Mouse (Mus musculus): ENCODE measurements around the gene Pprc1.

Gene Pprc1

GRCm38 (mm10) chr19:46056947-46057607 is 12.4 kb downstream of the Pprc1 start:
- DNase-seq: peak; percentile 87

GRCm38 (mm10) chr19:46058466-46058865 is 13.8 kb downstream of the Pprc1 start:
- DNase-seq: no peak

DNA sequence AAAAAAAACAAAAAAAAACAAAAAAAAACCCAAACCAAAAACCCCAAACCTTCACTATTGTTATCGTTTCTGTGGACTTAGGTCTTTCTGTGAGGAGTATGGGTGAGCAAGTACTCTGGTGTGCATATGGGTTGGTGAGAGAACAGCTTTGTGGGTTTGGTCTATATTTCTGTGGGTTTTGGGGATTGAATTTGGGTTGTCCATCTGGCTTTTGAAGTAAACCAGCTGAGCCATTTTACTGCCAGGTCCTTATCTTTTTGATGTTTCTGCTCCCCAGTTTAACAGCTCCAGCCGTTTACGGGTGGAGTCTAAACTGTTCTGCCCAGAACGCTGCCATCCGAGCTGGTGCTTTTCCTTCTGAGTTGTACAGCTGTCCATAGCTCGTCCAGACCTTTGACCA is 16.2 kb downstream of the Pprc1 start:
- DNase-seq: no peak

DNA sequence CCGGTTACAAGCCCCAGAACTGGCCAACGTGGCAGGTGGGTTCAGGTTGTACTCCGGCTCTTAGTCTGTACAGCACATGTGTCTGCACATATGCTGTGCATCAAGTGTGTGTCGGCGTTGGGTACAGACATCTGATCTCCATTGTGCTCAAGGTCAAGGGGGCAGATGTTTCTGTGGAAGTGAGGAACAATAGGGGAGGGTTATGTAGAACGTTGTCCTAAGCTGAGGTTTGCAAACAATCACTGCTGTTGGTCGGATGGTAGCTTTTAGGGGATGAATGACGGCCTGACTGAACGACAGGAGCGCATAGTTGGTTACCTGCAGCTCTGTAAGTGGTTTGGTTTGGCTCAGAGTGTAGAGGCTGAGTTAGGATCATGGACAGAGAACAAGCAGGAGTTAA is 23.4 kb downstream of the Pprc1 start:
- DNase-seq: no peak

DNA sequence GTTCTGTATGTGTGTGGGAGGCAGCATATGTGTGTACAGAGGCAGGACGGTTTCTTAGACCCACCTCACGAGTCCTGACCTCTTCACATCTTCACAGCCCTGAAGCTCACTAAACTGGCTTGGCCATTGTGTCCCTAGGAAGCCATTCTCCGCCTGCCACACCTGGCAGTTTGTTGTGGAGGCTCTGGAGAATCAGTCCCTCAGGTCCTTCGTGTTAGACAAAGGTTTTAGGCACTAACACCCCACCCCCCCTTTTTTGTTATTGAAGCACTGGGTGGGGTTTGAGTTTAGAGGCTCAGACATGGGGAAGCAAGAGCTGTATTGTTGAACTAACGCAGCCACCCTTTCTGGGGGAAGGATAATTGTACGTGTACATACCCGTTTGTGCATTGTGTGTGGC is 28.6 kb downstream of the Pprc1 start:
- DNase-seq: no peak

GRCm38 (mm10) chr19:46074266-46074665 is 29.6 kb downstream of the Pprc1 start:
- DNase-seq: no peak

GRCm38 (mm10) chr19:46075616-46076607 is 31.2 kb downstream of the Pprc1 start, which contains the start of gene Nolc1:
TSS of gene Nolc1 (plus strand) at chr19:46075863.
- peak; percentile 99 for DNase-seq

DNA sequence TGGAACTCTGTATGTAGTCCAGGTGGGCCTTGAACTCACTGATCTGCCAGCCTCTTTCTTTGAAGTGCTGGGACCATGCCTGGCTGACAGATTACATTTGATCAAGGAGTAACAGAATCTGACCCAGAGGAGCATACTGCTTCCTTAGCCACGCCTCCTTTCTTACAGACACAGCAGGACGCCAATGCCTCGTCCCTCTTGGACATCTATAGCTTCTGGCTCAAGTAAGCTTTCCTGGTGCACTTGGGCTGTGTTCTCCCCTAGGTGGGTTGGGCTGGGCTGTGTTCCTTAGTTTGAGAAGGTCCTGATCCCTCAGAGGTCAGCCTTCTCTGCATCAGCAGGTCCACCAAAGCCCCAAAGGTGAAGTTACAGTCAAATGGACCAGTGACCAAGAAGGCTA is 33.8 kb downstream of the Pprc1 start:
- no peak for DNase-seq

DNA sequence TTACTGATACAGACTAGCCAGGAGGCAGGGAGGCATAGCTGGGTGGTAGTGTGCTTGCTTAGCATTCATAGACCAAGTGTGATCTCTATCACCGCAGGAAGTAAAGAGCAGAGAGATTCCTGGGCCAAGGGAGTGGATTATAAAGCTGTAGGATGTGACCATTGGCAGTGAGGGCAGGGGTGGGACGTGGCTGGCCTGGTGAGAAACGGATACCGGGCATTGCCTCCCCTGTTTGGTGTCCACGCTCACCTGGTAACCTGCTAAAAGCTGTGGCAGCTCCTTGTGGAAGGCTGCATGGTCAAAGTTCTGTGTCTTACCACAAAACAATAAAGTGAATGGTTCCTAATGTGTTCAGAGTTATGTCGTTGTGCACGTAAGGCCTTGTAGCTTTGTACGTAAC is 40.5 kb downstream of the Pprc1 start:
- DNase-seq: no peak

- peak; percentile 37 for DNase-seq
These were observed 41.7 kb downstream of the Pprc1 start for GRCm38 (mm10) chr19:46086337-46086736.

GRCm38 (mm10) chr19:46087871-46088270 is 43.2 kb downstream of the Pprc1 start:
- DNase-seq: no peak

- no peak for DNase-seq
These were observed 47.0 kb downstream of the Pprc1 start for GRCm38 (mm10) chr19:46091641-46092040.

DNA sequence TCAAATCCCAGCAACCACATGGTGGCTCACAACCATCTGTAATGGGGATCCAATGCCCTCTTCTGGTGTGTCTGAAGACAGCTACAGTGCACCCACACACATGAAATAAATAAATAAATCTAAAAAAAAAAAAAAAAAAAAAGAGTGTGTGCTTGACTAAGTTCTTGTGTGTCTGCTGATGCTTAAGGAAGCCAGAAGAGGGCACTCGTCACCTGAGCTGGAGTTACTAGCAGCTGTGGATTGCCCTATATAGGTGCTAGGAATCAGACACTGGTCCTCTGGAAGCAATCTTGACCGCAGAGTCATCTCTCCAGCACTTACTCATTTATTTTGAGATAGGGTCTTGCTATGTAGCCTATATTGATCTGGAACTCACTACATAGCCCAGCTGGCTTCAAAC is 49.5 kb downstream of the Pprc1 start:
- no peak for DNase-seq

GRCm38 (mm10) chr19:46095291-46095690 is 50.6 kb downstream of the Pprc1 start:
- peak; percentile 46 for DNase-seq

DNA sequence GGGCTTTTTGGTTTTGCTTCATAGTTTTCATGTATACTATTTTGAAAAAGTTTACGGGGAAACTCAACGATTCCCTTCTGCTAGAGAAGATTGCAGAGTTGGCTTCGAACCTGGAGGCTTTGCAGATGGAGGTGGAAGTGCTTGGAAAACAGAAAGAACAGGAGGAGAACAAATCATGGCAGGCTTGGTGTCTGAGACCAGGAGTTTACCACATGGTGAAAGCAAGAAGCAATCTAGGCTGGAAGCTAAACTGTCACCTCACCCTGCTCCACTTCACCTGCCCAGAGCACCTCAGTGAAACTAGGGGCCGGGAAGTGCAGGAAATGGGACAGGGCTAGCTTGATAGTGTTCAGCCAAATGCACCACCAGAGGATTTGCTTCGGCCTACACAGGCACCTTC is 51.7 kb downstream of the Pprc1 start:
- DNase-seq: no peak

GRCm38 (mm10) chr19:46099561-46099960 is 54.9 kb downstream of the Pprc1 start:
- no peak for DNase-seq

DNA sequence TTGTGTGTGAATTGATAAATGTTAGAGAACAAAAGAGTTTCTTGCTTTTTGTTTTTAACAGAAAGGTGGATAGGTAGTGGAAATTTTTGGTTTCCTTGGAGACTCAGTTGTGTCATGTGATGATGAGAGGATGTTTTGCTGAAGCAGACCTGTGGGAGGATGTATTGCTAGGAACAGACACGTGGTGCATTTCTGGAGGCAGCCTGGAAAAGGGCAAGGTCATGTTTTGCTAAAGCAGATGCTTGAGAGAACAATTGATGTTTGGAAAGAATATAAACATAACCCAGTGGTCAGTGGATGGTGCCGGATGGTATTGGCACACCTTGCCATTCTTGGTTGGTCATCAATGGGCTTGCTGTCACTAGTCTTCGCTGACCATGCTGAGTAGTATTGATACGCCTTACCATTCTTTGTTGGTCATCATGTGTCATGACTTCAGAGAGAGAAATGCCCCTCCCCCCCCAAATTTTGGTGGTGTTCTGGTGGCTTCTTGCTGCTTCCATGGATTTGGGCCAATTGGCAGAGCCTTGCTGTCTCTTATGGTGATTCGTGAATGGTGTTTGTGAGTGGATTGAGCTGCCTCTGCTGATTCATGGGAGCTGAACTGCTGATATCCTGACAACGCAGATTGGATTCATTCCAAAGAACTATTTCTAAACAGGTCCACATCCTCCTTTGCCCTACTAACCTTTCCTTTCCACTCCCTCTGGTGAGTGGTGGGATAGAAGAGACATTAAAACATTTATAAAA is 58.9 kb downstream of the Pprc1 start:
- DNase-seq: no peak

- DNase-seq: no peak
These were observed 59.5 kb downstream of the Pprc1 start for GRCm38 (mm10) chr19:46104187-46104557.

GRCm38 (mm10) chr19:46110214-46110613 is 65.5 kb downstream of the Pprc1 start:
- no peak for DNase-seq

- no peak for DNase-seq
These were observed 66.1 kb downstream of the Pprc1 start for GRCm38 (mm10) chr19:46110781-46111180.

GRCm38 (mm10) chr19:46114617-46115016 is 69.9 kb downstream of the Pprc1 start:
- DNase-seq: no peak

GRCm38 (mm10) chr19:46119458-46119857 is 74.8 kb downstream of the Pprc1 start:
- DNase-seq: no peak

DNA sequence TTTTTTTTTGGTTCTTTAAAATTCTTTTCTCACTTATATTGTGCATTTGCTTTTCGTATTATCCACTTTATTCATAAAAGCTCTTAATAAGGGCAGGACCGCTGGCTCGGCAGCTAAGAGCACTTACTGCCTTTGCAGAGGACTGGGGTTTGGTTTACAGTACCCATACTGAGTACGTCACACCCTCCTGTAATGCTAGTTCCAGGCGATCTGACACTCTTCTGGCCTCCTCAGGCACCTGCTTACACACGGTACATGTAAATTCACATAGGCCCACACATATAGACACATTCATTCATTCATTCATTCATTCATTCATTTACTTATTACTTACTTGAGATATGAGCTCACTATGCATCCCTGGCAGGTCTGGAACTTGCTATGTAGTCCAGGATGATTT is 76.2 kb downstream of the Pprc1 start:
- DNase-seq: no peak
